Mouse (Mus musculus): ENCODE measurements around the gene Lmo4. TPM values are rescaled to one million over a fixed set of nuclear protein-coding genes. Genes with fewer than 3 reads are reported as not detected.

The Lmo4 gene
- 68.5 and 71.7 TPM in 2 replicates for polyA plus RNA-seq (2012; rRNA removed)

GRCm38 (mm10) chr3:144204413-144205311, at the start of gene Lmo4:
Lmo4 (minus strand) TSS chr3:144205220.
- Histone ChIP-seq H3K4me1 (ENCODE audit: control insufficient read depth, insufficient read depth, low read length) (peaks cover 9% of the 10 kb centered on the region), H3K4me3 (replicated peaks; ENCODE audit: extremely low read depth, low read depth, low read length) (peak within 1 kb of the TSS; percentile 76)
- TF ChIP-seq POLR2A (IDR thresholded peaks at IDR 0.05; ENCODE audit: borderline replicate concordance, extremely low read depth, low read depth, low read length) (peak; percentile 77), CTCF (IDR thresholded peaks at IDR 0.05; ENCODE audit: insufficient read depth, low read length) (no peak)
- DNase-seq: peak; percentile 88
- WGBS: under 1% methylated on average over 74 of the region's 76 CpGs

- no peak for DNase-seq
- TF ChIP-seq POLR2A (IDR thresholded peaks at IDR 0.05; ENCODE audit: borderline replicate concordance, extremely low read depth, low read depth, low read length) (no peak), CTCF (IDR thresholded peaks at IDR 0.05; ENCODE audit: insufficient read depth, low read length) (no peak)
- Histone ChIP-seq H3K4me1 (ENCODE audit: control insufficient read depth, insufficient read depth, low read length) (no peaks in the 10 kb centered on the region), H3K4me3 (replicated peaks; ENCODE audit: extremely low read depth, low read depth, low read length) (no peak overlapping the region)
- 90% methylated on average over 5 of the region's 5 CpGs for WGBS
Measured at GRCm38 (mm10) chr3:144254281-144254680, 49.3 kb upstream of the Lmo4 start.

- no peak for DNase-seq
- Histone ChIP-seq H3K4me3 (replicated peaks; ENCODE audit: extremely low read depth, low read depth, low read length) (no peak overlapping the region), H3K4me1 (ENCODE audit: control insufficient read depth, insufficient read depth, low read length) (no peaks in the 10 kb centered on the region)
- no peak for TF ChIP-seq CTCF (IDR thresholded peaks at IDR 0.05; ENCODE audit: insufficient read depth, low read length)
- TF ChIP-seq POLR2A (IDR thresholded peaks at IDR 0.05; ENCODE audit: borderline replicate concordance, extremely low read depth, low read depth, low read length): no peak
- WGBS: 61% methylated on average over 6 of the region's 6 CpGs
Measured at GRCm38 (mm10) chr3:144253018-144253417, 48.0 kb upstream of the Lmo4 start.

- Histone ChIP-seq H3K4me1 (ENCODE audit: control insufficient read depth, insufficient read depth, low read length) (no peaks in the 10 kb centered on the region), H3K4me3 (replicated peaks; ENCODE audit: extremely low read depth, low read depth, low read length) (no peak overlapping the region)
- DNase-seq: no peak
- WGBS: 71% methylated on average over 4 of the region's 4 CpGs
- no peak for TF ChIP-seq POLR2A (IDR thresholded peaks at IDR 0.05; ENCODE audit: borderline replicate concordance, extremely low read depth, low read depth, low read length)
- TF ChIP-seq CTCF (IDR thresholded peaks at IDR 0.05; ENCODE audit: insufficient read depth, low read length): no peak
Measured at GRCm38 (mm10) chr3:144252109-144252508, 47.1 kb upstream of the Lmo4 start.

GRCm38 (mm10) chr3:144242025-144242673, 37.1 kb upstream of the Lmo4 start:
- peak; percentile 70 for DNase-seq
- Histone ChIP-seq H3K4me1 (ENCODE audit: control insufficient read depth, insufficient read depth, low read length) (no peaks in the 10 kb centered on the region), H3K4me3 (replicated peaks; ENCODE audit: extremely low read depth, low read depth, low read length) (no peak overlapping the region)
- TF ChIP-seq POLR2A (IDR thresholded peaks at IDR 0.05; ENCODE audit: borderline replicate concordance, extremely low read depth, low read depth, low read length): no peak
- peak; percentile 74 for TF ChIP-seq CTCF (IDR thresholded peaks at IDR 0.05; ENCODE audit: insufficient read depth, low read length)
- 25% methylated on average over 15 of the region's 15 CpGs for WGBS

- Histone ChIP-seq H3K4me3 (replicated peaks; ENCODE audit: extremely low read depth, low read depth, low read length) (no peak overlapping the region), H3K4me1 (ENCODE audit: control insufficient read depth, insufficient read depth, low read length) (no peaks in the 10 kb centered on the region)
- 93% methylated on average over 3 of the region's 3 CpGs for WGBS
- DNase-seq: no peak
- no peak for TF ChIP-seq POLR2A (IDR thresholded peaks at IDR 0.05; ENCODE audit: borderline replicate concordance, extremely low read depth, low read depth, low read length)
- no peak for TF ChIP-seq CTCF (IDR thresholded peaks at IDR 0.05; ENCODE audit: insufficient read depth, low read length)
Measured at GRCm38 (mm10) chr3:144241161-144241560, 36.1 kb upstream of the Lmo4 start.

GRCm38 (mm10) chr3:144238482-144238881, 33.5 kb upstream of the Lmo4 start:
- 92% methylated on average over 11 of the region's 11 CpGs for WGBS
- H3K4me1 ChIP-seq (ENCODE audit: control insufficient read depth, insufficient read depth, low read length): no peaks in the 10 kb centered on the region
- DNase-seq: no peak
- TF ChIP-seq CTCF (IDR thresholded peaks at IDR 0.05; ENCODE audit: insufficient read depth, low read length): no peak
- no peak for TF ChIP-seq POLR2A (IDR thresholded peaks at IDR 0.05; ENCODE audit: borderline replicate concordance, extremely low read depth, low read depth, low read length)
- H3K4me3 ChIP-seq (replicated peaks; ENCODE audit: extremely low read depth, low read depth, low read length): no peak overlapping the region

GRCm38 (mm10) chr3:144232347-144233008, 27.5 kb upstream of the Lmo4 start:
- 56% methylated on average over 11 of the region's 11 CpGs for WGBS
- Histone ChIP-seq H3K4me1 (ENCODE audit: control insufficient read depth, insufficient read depth, low read length) (peaks cover 4% of the 10 kb centered on the region; the same call in 1 of the 2 replicates), H3K4me3 (replicated peaks; ENCODE audit: extremely low read depth, low read depth, low read length) (no peak overlapping the region)
- TF ChIP-seq CTCF (IDR thresholded peaks at IDR 0.05; ENCODE audit: insufficient read depth, low read length) (no peak), POLR2A (IDR thresholded peaks at IDR 0.05; ENCODE audit: borderline replicate concordance, extremely low read depth, low read depth, low read length) (no peak)
- DNase-seq: no peak

GRCm38 (mm10) chr3:144231931-144232330, 26.9 kb upstream of the Lmo4 start:
- Histone ChIP-seq H3K4me1 (ENCODE audit: control insufficient read depth, insufficient read depth, low read length) (peaks cover 4% of the 10 kb centered on the region; the same call in 1 of the 2 replicates), H3K4me3 (replicated peaks; ENCODE audit: extremely low read depth, low read depth, low read length) (peak overlapping the region; percentile 41)
- DNase-seq: no peak
- 52% methylated on average over 6 of the region's 6 CpGs for WGBS
- TF ChIP-seq CTCF (IDR thresholded peaks at IDR 0.05; ENCODE audit: insufficient read depth, low read length) (no peak), POLR2A (IDR thresholded peaks at IDR 0.05; ENCODE audit: borderline replicate concordance, extremely low read depth, low read depth, low read length) (no peak)

Data from lung, adult 2 months (tissue).